Mouse (Mus musculus): ENCODE results near the gene Lgalsl. TPM values are rescaled to one million over a fixed set of nuclear protein-coding genes. Genes with fewer than 3 reads are reported as not detected.
A peak's percentile ranks its signal among the peaks of the same experiment; 100 is the strongest.

Gene Lgalsl
- total RNA-seq, 4 experiments from 2014 or later: 25.3 to 32.2 (median 29.7) TPM

DNA sequence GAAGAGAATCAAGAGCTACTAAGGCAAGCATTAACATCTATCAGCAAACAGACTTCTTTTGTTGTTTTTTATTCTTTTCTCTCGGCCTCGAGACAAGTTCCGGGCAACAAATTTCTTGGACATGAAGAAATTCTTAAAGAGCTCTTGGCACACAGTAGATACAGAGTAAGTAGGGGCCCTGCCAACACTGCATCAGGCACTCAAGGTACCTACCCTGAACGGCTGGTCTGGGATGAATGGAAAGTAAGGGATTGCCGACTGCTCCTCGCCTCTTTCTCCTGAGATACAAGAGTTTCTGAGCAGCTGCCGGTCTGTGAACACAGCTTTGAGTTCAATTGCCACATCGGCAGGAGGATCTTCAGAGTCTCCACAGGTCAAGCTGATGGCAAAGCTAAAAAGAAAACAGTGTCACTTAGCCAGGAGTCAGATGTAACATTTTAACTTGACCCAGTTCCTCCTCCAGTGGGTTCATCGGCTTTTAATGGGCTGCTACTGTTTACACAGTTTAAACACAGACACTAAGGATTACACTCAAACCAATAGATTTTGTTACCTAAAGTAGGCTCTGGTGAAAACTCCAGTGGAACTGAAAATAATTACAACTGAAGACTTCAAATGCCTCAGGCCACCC lies 1.7 kb downstream of the Lgalsl start:
- DNase-seq (ENCODE audit: low spot score): no peak

DNA sequence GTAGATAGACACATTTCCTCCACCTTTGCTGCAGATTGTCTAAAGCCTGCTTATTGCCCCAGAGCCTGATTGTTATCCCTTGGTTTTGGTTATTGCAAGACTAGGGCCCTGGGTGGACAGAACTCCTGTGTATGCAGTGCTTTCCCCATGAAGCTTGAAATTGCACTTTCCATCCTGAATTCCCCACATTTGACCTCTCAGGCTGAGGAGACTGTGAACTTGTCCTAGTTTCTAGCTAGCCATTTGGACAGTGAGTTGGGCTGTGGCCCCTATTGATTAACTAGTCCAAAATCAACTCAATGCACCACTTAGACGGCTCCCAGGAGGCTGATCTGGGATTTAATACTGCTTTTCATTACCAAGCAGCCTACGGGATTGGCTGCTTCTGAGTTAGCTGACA lies 6.9 kb downstream of the Lgalsl start:
- no peak for DNase-seq (ENCODE audit: low spot score)

DNA sequence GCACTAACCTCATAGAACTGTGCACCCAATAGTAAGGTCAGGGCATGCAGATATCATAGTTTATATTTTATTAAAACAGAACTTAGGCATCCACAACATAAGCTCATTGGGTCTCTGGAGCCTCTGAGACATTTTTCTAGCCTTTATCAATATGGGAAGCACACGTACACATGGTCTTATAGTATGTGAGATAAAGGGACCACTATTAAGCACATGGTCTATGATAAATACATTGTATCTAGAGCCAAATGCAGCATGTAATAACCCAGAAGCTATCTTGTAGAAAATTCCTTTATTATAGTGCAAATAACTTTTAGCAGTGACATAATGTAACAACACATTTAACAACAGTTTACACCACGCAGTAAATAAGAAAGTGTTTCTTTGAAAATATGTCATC lies 7.6 kb downstream of the Lgalsl start:
- DNase-seq (ENCODE audit: low spot score): no peak

DNA sequence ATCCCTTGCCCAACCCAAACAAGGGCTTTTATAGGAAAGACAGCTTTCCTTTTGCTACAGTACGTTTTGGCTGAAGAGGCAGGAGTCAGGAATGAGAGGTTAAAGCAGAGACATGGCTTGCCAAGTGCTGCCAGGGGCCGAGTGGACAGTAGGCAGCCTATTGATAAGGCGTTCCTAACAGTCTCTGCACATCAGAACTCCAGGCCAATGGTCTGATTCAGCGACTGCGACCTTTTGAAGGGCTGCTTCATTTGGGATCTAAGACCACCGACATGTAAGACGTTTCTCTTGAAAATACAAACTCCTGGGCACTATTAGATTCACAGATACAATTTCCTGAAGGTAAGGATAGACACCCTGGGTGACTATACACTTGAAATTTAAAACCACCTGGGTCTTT lies 9.5 kb downstream of the Lgalsl start:
- DNase-seq (ENCODE audit: low spot score): no peak

DNA sequence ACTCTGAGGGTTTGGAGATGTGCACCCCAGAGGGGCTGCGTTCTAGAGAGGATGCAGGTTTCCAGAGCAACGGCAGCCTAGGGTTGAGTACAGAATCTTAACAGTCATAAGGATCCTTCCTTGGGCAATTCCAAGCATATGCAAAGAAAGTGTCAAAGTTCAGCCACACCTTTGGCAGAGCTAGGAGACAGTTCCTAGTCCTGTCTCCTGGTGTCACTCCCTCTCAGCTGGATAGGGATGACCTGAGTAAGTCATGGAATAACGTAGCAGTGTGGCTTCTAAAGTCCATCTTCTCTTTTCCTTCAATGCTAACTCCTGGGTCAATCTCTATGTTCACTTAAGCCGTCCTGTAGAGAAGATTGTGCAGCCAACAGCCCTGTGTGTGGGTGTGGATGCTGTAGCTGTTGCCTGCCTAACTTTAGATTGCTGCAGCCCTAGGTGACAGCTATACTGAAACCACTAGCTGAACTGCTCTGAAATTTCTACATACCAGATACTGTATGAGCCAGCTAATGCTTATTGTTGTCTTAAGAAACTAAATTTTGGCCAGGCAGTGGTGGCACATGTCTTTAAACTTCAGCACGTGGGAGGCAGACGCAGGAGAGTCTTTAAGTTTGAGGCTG lies 16.8 kb downstream of the Lgalsl start:
- no peak for DNase-seq (ENCODE audit: low spot score)

DNA sequence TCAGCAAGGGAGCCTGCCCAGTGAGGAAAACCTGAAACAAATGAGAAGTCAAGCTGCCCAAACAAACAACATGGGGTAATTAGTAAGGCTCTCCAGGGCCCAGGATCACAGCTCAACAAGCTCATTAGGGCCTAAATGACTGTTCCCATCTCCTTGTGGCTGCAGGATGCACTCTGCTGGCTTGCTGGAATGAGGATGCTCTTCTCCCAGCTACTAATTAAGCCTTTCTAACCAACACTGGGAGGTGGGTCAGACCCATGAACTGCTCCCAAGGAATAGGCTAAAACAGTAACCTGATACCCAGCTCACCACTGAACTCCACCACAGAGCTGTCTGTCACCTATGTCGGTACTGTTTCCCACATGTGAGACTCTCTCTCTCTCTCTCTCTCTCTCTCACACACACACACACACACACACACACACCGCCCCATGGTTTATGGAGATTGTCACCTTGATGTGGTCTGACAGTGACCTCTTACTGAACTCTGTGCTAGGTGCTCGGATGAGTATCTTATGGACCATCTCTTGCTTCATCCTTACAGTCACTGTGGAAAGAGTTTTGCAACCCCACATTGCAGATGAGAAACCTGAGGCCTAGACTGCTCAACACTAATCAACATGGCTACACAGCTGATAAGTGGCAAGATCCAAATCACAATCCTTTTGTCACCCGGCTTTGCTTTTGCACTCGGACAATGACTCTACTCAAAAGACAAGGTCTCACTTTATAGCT lies 18.5 kb downstream of the Lgalsl start:
- DNase-seq (ENCODE audit: low spot score): no peak

DNA sequence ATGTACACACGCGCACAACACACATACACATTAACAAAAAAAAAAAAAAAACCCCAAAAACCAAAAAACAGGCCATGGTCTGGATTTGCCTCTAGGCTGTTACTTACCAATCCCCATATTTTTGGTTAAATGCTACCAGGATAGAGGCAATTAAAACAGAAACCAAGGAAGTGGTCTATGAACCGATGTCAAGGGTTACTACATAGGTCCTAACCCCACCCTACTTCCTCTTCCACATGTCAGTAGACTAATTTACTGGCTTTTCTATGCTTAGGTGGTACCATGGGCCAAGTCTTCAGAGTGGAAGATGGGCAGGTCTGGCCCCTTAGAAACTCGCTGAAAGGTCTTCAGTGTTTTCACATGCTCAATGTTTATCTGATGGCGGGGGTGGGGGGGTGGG lies 24.2 kb downstream of the Lgalsl start:
- DNase-seq (ENCODE audit: low spot score): no peak

DNA sequence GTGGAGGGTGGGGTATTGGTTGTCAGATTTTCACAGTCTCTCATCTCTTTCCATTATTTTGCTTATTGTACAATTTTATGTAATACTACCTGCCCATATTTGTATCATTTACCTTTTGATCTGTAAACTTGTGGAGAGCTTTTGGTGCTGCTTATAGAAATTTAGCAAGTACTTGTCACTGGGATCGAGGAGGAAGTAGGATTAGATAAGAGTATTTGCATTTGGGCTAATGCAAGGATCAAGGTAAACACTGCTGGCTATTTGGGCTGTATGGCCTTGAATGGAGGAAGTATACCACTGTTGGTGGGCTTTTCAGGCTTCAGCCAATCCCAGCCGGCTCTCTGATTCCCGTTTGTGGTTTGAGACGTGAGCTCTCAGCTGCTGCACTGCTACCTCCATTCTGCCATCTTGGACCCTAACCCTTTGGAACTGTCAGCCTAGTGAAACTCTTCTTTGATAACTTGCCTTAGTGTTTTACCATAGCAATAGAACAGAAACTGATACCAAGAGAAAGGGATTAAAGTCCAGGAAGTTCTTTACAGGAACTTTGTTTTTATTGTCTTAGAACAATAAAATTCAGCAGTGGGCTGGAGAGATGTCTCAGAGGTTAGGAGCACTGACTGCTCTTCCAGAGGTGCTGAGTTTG lies 25.1 kb downstream of the Lgalsl start:
- no peak for DNase-seq (ENCODE audit: low spot score)

DNA sequence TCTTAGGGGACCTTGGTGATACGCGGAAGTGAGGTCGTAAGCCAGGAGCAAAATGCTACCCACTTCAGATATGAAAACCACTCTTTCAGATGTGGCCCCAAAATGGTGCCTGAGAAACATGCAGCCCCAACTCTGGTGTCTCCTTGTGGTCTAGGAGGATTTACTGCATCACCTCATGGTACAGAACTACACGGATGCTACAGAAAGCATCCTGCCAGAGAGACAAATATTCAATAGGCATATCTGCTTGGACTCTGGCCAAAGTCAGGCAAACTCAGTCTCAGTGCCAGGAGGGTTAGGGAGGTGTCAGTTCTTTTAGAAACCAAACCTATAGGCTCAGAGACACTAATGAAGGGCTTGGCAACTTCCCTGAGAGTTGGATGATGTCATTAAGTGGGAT lies 26.4 kb downstream of the Lgalsl start:
- DNase-seq (ENCODE audit: low spot score): no peak

DNA sequence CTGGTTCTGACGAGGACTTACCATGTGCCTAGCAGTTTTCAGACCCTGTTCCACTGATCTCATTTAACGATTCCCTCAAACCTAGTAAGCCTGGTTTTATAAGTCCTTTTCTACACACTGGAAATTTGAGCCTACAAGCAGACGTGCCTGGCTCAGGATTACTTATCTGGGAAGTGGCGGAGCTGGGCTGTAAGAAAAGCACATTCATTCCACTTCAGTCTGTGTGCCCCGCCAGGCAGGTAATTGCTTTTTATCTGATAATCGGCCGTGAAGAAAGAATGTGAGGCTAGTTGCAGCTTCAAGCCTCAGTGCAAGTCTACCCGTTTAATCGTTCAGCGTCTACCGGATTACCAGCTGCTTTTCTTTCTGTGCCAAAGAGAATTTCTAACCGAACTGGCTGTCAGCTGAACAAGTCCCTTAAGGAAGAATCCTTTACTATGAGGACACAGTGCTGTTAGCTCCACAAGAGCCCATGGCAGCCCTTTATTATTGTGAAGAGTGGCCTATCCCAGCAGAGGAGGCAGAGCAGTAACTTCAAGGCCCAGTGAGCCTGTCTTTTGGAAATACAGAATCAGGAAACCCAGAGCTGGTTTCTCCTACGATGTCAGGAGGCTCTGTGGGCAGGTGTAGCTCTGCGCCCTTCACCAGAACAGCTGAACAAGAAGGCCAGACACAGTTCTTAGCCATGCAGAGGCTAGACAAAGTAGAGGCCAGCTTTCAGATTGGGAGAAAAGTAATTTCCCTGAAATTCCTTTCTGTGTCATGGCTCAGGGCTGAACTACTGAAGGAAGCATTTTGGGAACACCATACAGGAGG lies 30.4 kb downstream of the Lgalsl start:
- DNase-seq (ENCODE audit: low spot score): no peak

DNA sequence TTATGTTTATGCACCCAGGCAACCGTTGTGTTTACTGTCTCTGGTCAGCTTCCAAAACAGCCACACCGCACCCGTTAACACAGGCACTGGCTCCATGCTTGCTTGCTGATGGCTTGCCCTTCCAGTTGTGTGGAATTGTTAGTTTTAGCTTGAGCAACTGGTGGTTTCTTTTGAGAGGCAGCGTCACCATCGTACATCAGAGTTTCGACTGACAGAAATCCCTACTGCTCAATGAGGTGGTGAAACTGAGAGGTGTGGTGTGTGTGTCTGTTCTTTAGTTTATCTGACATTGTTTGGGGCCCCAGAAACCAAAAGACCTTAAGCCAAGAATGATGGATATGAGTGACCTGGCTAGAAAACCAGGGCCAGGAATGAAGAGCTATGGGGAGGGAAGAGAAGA lies 33.0 kb downstream of the Lgalsl start:
- no peak for DNase-seq (ENCODE audit: low spot score)

GRCm38 (mm10) chr11:20795466-20795865 lies 35.4 kb downstream of the Lgalsl start:
- no peak for DNase-seq (ENCODE audit: low spot score)

- no peak for DNase-seq (ENCODE audit: low spot score)
These were observed 36.0 kb downstream of the Lgalsl start for GRCm38 (mm10) chr11:20794913-20795254.

- DNase-seq (ENCODE audit: low spot score): peak; percentile 85
These were observed 36.5 kb downstream of the Lgalsl start for GRCm38 (mm10) chr11:20794196-20794912.

GRCm38 (mm10) chr11:20793676-20794075 lies 37.2 kb downstream of the Lgalsl start:
- no peak for DNase-seq (ENCODE audit: low spot score)

- no peak for DNase-seq (ENCODE audit: low spot score)
These were observed 38.2 kb downstream of the Lgalsl start for GRCm38 (mm10) chr11:20792667-20793066.

DNA sequence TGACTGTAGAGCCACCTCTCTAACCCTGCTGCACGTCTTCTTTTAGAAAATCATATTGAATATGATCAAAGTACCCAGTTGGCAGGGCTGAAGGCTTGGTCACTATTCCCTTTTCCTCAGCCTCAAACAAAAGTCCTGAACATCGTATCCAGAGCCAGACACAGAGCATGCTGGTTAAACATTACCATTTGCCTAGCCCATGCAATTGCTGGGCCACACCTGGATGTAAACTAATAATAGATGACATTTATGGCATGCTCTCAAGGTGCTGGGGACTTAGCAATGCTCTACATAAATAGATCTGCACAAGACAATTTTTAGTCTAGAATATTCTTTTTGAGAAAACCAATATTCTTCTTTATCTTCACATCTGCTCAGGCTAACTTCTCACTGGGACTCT lies 39.5 kb downstream of the Lgalsl start:
- DNase-seq (ENCODE audit: low spot score): no peak

DNA sequence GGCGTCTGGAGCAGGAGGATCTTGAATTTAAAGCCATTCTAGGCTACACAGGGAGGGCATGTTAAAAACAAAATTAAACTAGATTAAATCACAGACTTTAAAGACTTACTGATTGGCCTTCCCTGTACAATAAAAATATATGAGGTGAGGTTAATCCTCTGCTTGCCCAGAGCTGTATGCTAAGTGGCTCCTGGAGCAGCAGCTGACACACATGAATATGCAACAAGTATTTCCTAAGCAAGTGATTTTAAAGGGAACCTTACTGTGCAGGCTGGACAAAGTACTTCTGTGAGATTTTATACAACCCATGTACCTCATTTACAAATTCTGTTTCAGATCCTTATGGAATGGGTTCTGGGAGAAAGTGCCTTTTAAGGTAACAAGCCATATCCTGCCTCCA lies 41.8 kb downstream of the Lgalsl start:
- DNase-seq (ENCODE audit: low spot score): no peak

GRCm38 (mm10) chr11:20788070-20788469 lies 42.8 kb downstream of the Lgalsl start:
- DNase-seq (ENCODE audit: low spot score): no peak

DNA sequence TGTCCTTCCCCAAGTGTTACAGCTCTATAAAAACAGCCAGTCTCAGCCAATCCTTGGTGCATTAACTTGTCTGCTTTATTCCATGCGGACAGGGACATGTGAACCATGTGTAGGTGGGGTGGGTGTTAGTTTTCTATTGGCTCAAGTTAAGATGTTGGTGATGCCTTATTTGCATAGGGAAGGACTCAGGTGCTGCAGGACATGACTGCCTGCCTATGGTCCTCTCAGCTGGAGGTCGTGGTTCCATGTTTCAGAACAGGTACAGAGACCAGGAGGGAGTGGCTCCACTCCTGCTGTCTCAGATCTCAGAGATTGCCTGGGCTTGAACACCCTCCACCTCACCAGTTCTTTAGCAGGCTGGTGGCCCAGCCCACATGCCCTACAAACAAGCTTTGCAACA lies 44.7 kb downstream of the Lgalsl start:
- no peak for DNase-seq (ENCODE audit: low spot score)

DNA sequence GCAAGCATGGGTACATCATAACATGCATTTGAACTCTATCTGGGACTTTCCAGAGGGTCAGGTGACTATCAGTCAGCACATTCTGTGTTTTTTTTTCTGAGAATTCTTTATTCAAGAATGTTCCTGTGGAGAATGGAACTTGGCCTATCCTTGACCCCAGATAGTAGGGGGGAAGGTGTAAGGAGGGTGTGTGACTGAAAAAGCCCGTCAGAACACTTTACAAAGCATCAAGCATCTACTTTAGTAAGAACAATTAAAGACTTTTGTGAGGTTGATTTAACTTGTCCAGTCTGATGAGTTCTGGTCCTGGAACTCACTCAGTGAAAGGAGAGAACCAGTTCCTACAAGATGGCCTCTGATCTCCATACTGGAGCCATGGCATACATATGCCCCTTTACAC lies 45.7 kb downstream of the Lgalsl start:
- DNase-seq (ENCODE audit: low spot score): no peak
